Mouse (Mus musculus): ENCODE results near the gene Lnx1. TPM values are rescaled to one million over a fixed set of nuclear protein-coding genes. Genes with fewer than 3 reads are reported as not detected.
A peak's percentile ranks its signal among the peaks of the same experiment; 100 is the strongest.

Lnx1 gene
- total RNA-seq, 2 experiments from 2014 or later, result 0.05 TPM; not detected in 1

DNA sequence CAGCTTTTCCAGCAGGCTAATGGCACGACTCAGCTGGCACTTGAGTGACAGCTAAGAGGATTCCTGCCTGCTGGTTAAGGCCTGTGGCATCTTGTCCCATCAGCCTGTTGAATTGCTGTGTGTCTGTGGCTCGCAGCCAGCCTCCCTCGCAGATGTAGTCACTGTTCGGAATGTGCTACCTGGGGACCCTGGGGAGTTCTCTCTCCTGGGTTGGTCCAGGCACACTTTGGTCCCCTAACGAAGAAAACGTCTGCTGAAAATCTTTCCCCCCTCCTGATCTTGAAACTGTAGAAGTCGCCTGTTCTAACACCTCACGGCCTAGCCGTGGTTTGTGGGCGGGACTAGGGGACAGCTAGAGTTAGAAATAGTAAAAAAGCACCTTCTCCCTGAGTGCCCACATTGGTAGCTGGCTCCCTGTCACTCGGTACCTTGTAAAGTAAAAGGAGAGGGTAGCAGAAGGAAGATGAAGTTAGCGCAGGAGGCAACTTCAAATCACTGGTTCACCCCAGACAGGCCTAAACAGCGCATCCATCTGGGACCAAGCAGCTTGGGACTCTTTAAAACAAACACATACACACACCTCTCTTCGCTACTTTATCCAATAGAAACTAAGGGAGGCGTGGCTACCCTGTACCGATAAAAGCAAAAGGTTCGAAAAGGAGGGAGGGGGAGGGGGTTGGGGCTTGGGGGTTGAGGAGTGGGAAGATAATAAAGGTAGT is 1.2 kb upstream of the Lnx1 start:
- ATAC-seq (replicated peaks; ENCODE audit: low FRiP score, low TSS enrichment, poor library complexity, severe bottlenecking), result peak; percentile 78

DNA sequence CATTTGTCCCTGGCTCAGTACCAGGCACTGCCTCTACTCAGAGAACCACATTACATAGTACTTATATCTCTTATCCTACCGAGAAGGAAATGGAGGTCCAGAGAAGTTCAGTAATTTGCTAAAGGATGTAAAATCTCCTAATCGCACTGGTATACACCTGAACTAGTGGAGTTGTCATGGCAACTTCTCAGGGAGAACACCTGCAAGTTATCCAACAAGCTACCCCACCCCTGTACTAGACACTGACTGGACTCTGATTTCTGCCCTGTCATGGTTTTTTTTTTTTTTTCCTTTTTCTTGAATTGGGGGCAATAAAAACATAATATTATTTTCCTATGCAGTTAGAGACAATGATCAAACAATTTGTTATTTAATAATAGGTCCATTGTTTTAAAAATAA is 1.8 kb downstream of the Lnx1 start:
- ATAC-seq (replicated peaks; ENCODE audit: low FRiP score, low TSS enrichment, poor library complexity, severe bottlenecking), result no peak

DNA sequence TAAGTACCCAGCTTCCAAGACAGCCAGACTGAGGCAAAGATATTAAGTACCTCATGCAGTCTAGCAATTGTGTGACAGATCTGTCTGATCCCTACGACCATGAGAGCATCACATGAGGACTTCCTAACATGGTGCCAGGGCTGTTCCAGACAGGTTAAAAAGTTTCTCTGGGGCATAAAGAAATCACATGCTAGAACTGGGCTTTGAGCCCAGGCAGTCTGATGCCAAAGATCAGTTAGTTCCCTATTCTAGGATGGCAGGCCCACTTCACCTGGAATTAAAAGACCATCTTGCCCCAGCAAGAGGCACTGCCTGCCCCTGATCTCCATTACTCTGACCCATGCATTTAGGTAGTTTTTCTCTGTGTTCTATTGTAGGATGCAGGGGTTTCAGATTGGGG is 3.0 kb downstream of the Lnx1 start:
- no peak for ATAC-seq (replicated peaks; ENCODE audit: low FRiP score, low TSS enrichment, poor library complexity, severe bottlenecking)

GRCm38 (mm10) chr5:74697534-74697933 is 5.2 kb downstream of the Lnx1 start:
- no peak for ATAC-seq (replicated peaks; ENCODE audit: low FRiP score, low TSS enrichment, poor library complexity, severe bottlenecking)

DNA sequence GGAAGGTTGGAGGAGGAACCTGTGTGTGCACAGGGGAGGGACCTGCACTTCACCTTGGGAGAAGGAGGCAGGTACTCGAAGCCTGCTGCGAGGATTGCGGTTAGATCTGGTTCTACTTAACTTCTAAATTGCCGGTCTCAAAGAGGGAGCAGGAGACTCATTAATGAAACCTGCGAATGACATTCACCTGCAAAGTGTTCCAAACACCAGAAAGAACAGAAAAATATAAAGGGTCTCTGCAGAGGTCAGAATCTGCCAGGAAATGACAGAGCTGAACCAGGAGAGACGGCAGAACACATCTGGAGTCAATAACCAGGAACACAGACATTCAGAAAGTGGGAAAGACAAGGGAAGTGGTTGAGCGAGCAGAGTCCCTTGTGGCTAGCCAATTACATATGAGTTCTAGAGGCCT is 8.3 kb downstream of the Lnx1 start:
- no peak for ATAC-seq (replicated peaks; ENCODE audit: low FRiP score, low TSS enrichment, poor library complexity, severe bottlenecking)

DNA sequence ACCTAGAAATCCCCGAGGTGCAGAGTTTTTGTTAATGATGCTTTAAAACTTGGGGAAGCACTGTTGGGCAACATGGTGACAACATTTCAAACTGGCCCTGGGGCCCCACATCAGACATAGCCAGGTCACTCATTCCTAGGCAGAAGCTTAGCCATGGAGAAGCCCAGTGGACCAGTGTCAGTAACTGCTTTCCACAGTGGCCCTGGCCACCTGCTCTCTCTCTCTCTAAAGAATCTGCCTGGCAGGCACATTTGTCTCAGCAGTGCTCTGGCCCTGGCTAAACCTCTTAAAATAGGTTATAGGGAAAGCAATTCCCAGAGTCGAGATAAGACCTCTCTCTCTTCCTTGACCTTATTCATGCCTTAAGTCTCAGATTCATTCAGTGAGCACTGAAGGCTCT is 8.9 kb downstream of the Lnx1 start:
- ATAC-seq (replicated peaks; ENCODE audit: low FRiP score, low TSS enrichment, poor library complexity, severe bottlenecking), result no peak

DNA sequence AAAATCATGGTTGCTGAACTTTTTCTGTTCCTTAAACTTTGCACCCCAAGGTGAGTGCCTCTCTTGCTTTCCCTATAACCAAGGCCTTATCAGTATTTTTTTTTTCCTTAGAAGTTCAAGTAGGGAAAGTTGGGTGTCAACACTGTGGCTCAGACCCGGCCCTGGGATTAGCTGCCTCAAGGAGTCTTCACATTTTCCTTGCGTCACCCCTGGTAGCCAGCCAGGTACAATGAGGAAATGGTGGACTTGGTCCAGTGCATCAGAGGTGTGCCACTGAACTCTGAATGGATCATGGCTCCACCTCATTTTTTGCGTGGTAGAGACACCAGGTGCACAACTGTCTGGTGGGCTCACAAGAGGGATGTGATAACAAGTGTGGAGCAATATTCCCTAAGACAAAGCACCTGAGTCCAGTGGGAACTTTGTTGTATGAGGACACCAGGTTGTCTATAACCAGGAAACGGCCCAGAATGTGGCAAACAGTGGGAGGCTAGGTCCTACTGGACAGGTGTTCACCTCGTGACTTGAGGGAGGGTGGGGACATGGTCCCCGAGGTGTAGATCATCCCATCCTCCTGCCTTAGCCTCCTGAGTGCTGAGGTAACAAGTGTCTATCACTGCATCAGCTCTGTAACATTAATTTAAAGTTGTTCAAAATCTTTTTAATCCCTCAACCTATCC is 10.2 kb downstream of the Lnx1 start:
- ATAC-seq (replicated peaks; ENCODE audit: low FRiP score, low TSS enrichment, poor library complexity, severe bottlenecking), result no peak

- ATAC-seq (replicated peaks; ENCODE audit: low FRiP score, low TSS enrichment, poor library complexity, severe bottlenecking), result no peak
Observed at GRCm38 (mm10) chr5:74688822-74689221, 13.9 kb downstream of the Lnx1 start.

- ATAC-seq (replicated peaks; ENCODE audit: low FRiP score, low TSS enrichment, poor library complexity, severe bottlenecking), result no peak
Observed at GRCm38 (mm10) chr5:74684944-74685343, 17.8 kb downstream of the Lnx1 start.

- ATAC-seq (replicated peaks; ENCODE audit: low FRiP score, low TSS enrichment, poor library complexity, severe bottlenecking), result no peak
Observed at GRCm38 (mm10) chr5:74683832-74684231, 18.9 kb downstream of the Lnx1 start.

GRCm38 (mm10) chr5:74682735-74683134 is 20.0 kb downstream of the Lnx1 start:
- ATAC-seq (replicated peaks; ENCODE audit: low FRiP score, low TSS enrichment, poor library complexity, severe bottlenecking), result no peak

DNA sequence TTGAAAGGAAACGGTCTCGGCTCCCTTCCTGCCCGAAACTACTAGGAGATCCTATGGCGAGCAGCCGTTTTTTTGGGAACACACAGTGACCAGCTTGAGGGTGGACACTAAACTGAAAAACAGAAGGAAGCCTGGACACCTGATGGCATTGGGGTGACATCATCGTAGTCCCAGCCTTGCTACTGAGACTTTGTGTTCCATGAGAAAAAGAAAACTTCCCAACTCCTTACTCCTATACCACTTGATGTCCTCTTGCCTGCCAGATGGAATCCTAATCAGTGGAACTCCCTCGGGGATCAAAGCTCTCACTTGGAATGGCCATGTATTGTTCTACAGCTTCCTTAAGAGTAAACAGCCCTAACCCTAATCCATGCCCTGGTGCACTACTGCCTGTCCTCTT is 23.1 kb downstream of the Lnx1 start:
- ATAC-seq (replicated peaks; ENCODE audit: low FRiP score, low TSS enrichment, poor library complexity, severe bottlenecking), result no peak

DNA sequence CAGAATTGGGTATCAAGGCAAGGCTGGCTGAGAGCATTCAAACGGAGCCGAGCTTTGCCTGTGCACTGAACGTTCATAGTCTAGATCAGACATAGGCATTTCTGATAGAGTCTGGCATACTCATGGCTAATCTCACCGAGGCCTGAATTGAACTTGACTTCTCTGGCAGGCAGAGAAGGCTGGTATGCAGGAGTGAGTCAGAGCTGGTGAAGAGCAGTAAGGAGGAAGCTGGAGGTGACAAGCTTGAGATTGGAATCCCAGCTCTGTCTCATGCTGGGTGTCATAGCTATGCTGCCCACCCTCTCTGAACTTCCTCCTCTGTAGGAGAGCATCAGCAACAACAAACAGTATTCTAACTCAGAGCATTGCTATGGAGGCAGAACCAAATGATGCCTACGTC is 24.0 kb downstream of the Lnx1 start:
- ATAC-seq (replicated peaks; ENCODE audit: low FRiP score, low TSS enrichment, poor library complexity, severe bottlenecking), result no peak

DNA sequence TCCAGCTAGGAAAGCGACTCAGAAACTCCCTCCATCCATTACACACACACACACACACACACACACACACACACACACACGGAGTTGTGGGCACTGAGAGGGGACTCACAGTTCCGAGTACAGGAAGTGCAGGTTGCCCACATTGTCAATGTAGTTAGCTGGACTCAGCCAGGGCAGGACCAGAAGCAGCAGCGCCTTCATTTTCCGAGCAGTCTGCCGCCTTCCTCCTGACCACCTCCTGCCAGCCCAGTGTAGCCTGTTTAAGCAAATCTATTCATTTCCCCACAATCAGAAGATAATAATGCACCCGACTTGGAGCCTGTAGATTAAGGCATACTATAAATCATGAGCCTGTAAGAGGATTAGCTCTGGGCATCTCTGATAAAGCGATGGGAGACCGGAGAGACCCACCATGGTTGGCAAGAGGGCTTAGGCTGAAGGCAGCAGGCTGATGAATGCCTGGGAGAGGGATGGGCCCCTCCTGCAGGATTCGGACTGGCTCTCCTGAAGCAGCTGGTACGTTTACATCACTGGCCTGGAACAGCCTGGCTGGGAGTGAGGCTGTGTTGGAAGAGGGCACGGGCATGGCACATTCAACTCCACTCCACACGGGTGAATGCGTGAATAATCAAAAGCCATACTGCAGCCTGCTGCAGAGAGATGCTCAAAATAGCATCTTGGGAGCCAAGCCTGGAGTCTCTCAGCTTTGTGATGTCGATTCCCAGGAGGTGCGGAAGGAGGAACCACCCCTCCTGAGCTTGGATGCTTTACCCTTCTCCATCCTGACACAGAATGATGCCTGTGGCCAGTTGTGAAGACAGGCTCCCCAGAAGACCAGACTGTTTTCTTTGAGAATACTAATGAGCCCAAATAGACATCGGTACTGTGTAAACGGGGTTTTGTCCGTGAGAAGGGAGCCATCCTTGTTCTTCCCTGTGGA is 25.0 kb downstream of the Lnx1 start:
- ATAC-seq (replicated peaks; ENCODE audit: low FRiP score, low TSS enrichment, poor library complexity, severe bottlenecking), result no peak

- ATAC-seq (replicated peaks; ENCODE audit: low FRiP score, low TSS enrichment, poor library complexity, severe bottlenecking), result no peak
Observed at GRCm38 (mm10) chr5:74672556-74672955, 30.2 kb downstream of the Lnx1 start.

- no peak for ATAC-seq (replicated peaks; ENCODE audit: low FRiP score, low TSS enrichment, poor library complexity, severe bottlenecking)
Observed at GRCm38 (mm10) chr5:74670877-74671276, 31.8 kb downstream of the Lnx1 start.

- no peak for ATAC-seq (replicated peaks; ENCODE audit: low FRiP score, low TSS enrichment, poor library complexity, severe bottlenecking)
Observed at GRCm38 (mm10) chr5:74669925-74670324, 32.8 kb downstream of the Lnx1 start.

DNA sequence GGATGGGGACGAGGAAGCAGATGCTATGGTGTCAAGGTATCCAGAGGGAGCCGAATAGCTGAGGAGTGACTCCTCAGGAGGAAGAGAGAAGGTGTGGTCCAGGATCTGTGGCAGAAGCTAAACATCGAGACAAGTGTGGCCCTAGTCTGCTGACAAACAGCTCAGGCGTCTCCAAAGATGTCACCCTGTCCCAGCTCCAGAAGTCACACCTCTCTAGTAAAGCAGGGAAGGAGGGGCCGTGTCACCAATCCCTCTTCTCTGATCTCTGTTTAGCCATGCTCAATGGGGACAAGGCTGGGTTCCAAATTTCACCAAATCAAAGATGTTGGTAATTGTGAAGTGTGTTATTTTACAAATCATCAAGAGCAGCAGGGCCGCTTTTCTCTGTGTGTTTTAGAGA is 33.8 kb downstream of the Lnx1 start:
- ATAC-seq (replicated peaks; ENCODE audit: low FRiP score, low TSS enrichment, poor library complexity, severe bottlenecking), result no peak

- no peak for ATAC-seq (replicated peaks; ENCODE audit: low FRiP score, low TSS enrichment, poor library complexity, severe bottlenecking)
Observed at GRCm38 (mm10) chr5:74662618-74663017, 40.1 kb downstream of the Lnx1 start.
